Mouse (Mus musculus): ENCODE data around the gene Irx2.

GRCm38 (mm10) chr13:72630501-72631372 is 2.1 kb downstream of the Irx2 start:
- no peak for TF ChIP-seq HCFC1 (IDR thresholded peaks at IDR 0.05; ENCODE audit: borderline replicate concordance, insufficient read depth, low read length)
- no peak for TF ChIP-seq ZC3H11A (IDR thresholded peaks at IDR 0.05; ENCODE audit: borderline replicate concordance, low read depth, low read length)
- no peak for TF ChIP-seq ZNF384 (IDR thresholded peaks at IDR 0.05; ENCODE audit: low read depth, low read length)
- no peak for TF ChIP-seq CHD2 (IDR thresholded peaks at IDR 0.05; ENCODE audit: low read depth, low read length)
- no peak for TF ChIP-seq MAFK (IDR thresholded peaks at IDR 0.05; ENCODE audit: insufficient read depth, low read depth, low read length)
